In the genomic region with DNA sequence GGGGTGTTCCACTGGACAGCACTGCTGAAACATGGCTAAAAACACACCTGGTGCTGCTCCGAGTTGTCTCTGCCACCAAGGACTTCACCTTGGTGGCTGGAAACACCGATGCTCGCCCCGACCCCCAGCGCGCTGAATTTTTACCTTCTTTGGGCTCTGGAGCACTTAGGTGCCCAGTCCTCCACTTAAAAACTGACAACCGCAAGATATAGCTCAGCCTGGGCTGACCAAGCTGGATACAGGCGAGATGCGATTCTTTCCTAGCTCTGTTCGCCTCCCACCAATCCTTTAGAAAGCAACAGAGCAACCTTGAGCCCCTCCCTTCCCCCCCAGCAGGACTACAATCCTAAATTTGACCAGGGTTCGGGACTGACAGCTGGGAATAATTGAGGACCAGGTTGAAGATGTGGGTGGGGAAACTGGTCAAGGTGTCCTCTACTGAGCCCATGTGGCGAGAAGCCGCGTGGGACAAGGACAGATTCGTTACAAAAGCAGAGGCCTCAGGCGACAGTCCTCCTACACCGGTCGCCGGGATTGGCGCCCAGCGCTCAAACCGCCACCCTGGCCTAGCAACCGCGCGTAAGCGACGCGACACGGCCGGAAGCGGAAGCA, we compare ENCODE assay signal across 8 mouse cellular contexts. TPM values are rescaled to one million over a fixed set of nuclear protein-coding genes. Genes with fewer than 3 reads are reported as not detected.
DNase-seq lines count a peak whose midpoint lies in the region; ATAC-seq and TF ChIP-seq lines count a peak whose summit lies in the region.

No protein-coding gene starts in this region.

- peak overlapping the region; percentile 65 for H3K9ac ChIP-seq in kidney, postnatal 0 days (ENCODE audit: low read depth, low read length)
- H3K9ac ChIP-seq in CH12.LX (ENCODE audit: insufficient read depth, low read depth) = peak overlapping the region; percentile 94
- H3K9ac ChIP-seq in liver, postnatal 0 days (replicated peaks) = peak overlapping the region; percentile 68
- peak overlapping the region; percentile 67 for H3K9ac ChIP-seq in stomach, postnatal 0 days (ENCODE audit: low read length)

- dilution Hi-C loops in CH12.LX (cut with MboI; ENCODE audit: extremely low pct_ligation_motif_present, extremely low pct_unique_long_range_greater_than_20kb, low sequenced_read_pairs) = no loop called here

- no peaks in the 10 kb centered on the region for H3K4me1 ChIP-seq in kidney, postnatal 0 days (replicated peaks; ENCODE audit: insufficient read depth, low read length)
- no peaks in the 10 kb centered on the region for H3K4me1 ChIP-seq in CH12.LX (ENCODE audit: control insufficient read depth in 1 of 2, insufficient read depth in 2 of 2)
- no peaks in the 10 kb centered on the region for H3K4me1 ChIP-seq in bone marrow, adult 2 months (ENCODE audit: control insufficient read depth, insufficient read depth, low read length)
- no peaks in the 10 kb centered on the region for H3K4me1 ChIP-seq in hindbrain, embryonic 10.5 days (replicated peaks)
- H3K4me1 ChIP-seq in liver, postnatal 0 days (ENCODE audit: insufficient read depth) = no peaks in the 10 kb centered on the region
- no peaks in the 10 kb centered on the region for H3K4me1 ChIP-seq in stomach, postnatal 0 days (replicated peaks; ENCODE audit: control insufficient read depth, insufficient read depth)

- TF ChIP-seq POLR2A in CH12.LX (IDR thresholded peaks at IDR 0.05; ENCODE audit: low read depth, low read length) = no peak; the same call in 1 of the 2 replicates
- peak; percentile 72; the same call in 1 of the 2 replicates for TF ChIP-seq POLR2A in bone marrow, adult 2 months (IDR thresholded peaks at IDR 0.05; ENCODE audit: borderline replicate concordance, control insufficient read depth, low read depth, low read length)

- ATAC-seq in kidney, postnatal 0 days (replicated peaks; ENCODE audit: low FRiP score, low read depth) = no peak
- no peak for ATAC-seq in liver, postnatal 0 days
- ATAC-seq in stomach, postnatal 0 days (ENCODE audit: low FRiP score, low TSS enrichment) = no peak

- in situ Hi-C loops in CH12.LX (cut with MboI; ENCODE audit: low pct_ligation_motif_present, low pct_unique_long_range_greater_than_20kb, low sequenced_read_pairs) = no loop called here

- TF ChIP-seq CTCF in kidney, postnatal 0 days (IDR thresholded peaks at IDR 0.05; ENCODE audit: low read depth) = no peak
- TF ChIP-seq CTCF in CH12.LX (conservative IDR thresholded peaks at IDR 0.05 in 1 of 2, IDR thresholded peaks at IDR 0.05 in 1 of 2; ENCODE audit: low read depth in 2 of 2, low read length in 2 of 2) = no peak
- no peak for TF ChIP-seq CTCF in bone marrow, adult 2 months (IDR thresholded peaks at IDR 0.05; ENCODE audit: control insufficient read depth, insufficient read depth, low read length)
- no peak for TF ChIP-seq CTCF in liver, postnatal 0 days (IDR thresholded peaks at IDR 0.05; ENCODE audit: low read depth)
- TF ChIP-seq CTCF in stomach, postnatal 0 days (IDR thresholded peaks at IDR 0.05; ENCODE audit: low read depth) = no peak

- no peak for TF ChIP-seq EP300 in CH12.LX (IDR thresholded peaks at IDR 0.05; ENCODE audit: low read length)
- no peak for TF ChIP-seq EP300 in liver, postnatal 0 days (IDR thresholded peaks at IDR 0.05; ENCODE audit: low read depth)
- no peak for TF ChIP-seq EP300 in stomach, postnatal 0 days (optimal IDR thresholded peaks at IDR 0.05)

- no peaks in the 10 kb centered on the region for H3K36me3 ChIP-seq in kidney, postnatal 0 days (ENCODE audit: insufficient read depth, low read length)
- H3K36me3 ChIP-seq in CH12.LX (replicated peaks in 1 of 2; ENCODE audit: control insufficient read depth in 1 of 2, insufficient read depth in 1 of 2, low read length in 1 of 2) = peaks cover 13 to 25% of the 10 kb centered on the region in 2 experiments
- peaks cover 23% of the 10 kb centered on the region for H3K36me3 ChIP-seq in hindbrain, embryonic 10.5 days
- peaks cover 17% of the 10 kb centered on the region for H3K36me3 ChIP-seq in liver, postnatal 0 days (replicated peaks; ENCODE audit: insufficient read depth, low read length)
- H3K36me3 ChIP-seq in stomach, postnatal 0 days (ENCODE audit: control insufficient read depth, insufficient read depth, low read length) = no peaks in the 10 kb centered on the region

- 25% methylated on average over 30 of the region's 31 CpGs for WGBS in kidney, postnatal 0 days
- 16% methylated on average over 31 of the region's 31 CpGs for WGBS in bone marrow, adult 2 months
- WGBS in hindbrain, embryonic 10.5 days = 24% methylated on average over 31 of the region's 31 CpGs
- 15% methylated on average over 24 of the region's 31 CpGs for WGBS in liver, postnatal 0 days (ENCODE audit: insufficient replicate concordance)
- WGBS in stomach, postnatal 0 days = 21% methylated on average over 30 of the region's 31 CpGs

- H3K27ac ChIP-seq in kidney, postnatal 0 days = peak overlapping the region; percentile 94
- peak overlapping the region; percentile 96 for H3K27ac ChIP-seq in CH12.LX (ENCODE audit: insufficient read depth, low read depth)
- peak overlapping the region; percentile 100 for H3K27ac ChIP-seq in bone marrow, adult 2 months (ENCODE audit: control insufficient read depth, insufficient read depth, low read depth, low read length, poor library complexity)
- H3K27ac ChIP-seq in hindbrain, embryonic 10.5 days = peak overlapping the region; percentile 91
- H3K27ac ChIP-seq in liver, postnatal 0 days (ENCODE audit: low read depth) = peak overlapping the region; percentile 98
- H3K27ac ChIP-seq in stomach, postnatal 0 days (replicated peaks) = peak overlapping the region; percentile 94

- DNase-seq in kidney, postnatal 0 days (ENCODE audit: low spot score) = no peak
- DNase-seq in kidney, adult 11 months = no peak
- peak; percentile 77 for DNase-seq in CH12.LX (ENCODE audit: extremely low read depth)
- peak; percentile 7 for DNase-seq in hindbrain, embryonic 10.5 days (ENCODE audit: low spot score)
- DNase-seq in liver, postnatal 0 days = no peak
- DNase-seq in stomach, postnatal 0 days (ENCODE audit: low spot score) = no peak
- DNase-seq in T-cell, adult 2 months (ENCODE audit: low spot score) = no peak

- no peaks in the 10 kb centered on the region for H3K27me3 ChIP-seq in kidney, postnatal 0 days (ENCODE audit: insufficient read depth, low read length)
- no peaks in the 10 kb centered on the region for H3K27me3 ChIP-seq in CH12.LX (replicated peaks)
- peaks cover 28% of the 10 kb centered on the region for H3K27me3 ChIP-seq in hindbrain, embryonic 10.5 days (ENCODE audit: insufficient read depth, poor library complexity, severe bottlenecking)
- H3K27me3 ChIP-seq in liver, postnatal 0 days (ENCODE audit: insufficient read depth, low read length) = no peaks in the 10 kb centered on the region
- H3K27me3 ChIP-seq in stomach, postnatal 0 days (ENCODE audit: control insufficient read depth, insufficient read depth, low read length) = no peaks in the 10 kb centered on the region

- no peak for TF ChIP-seq RAD21 in CH12.LX (IDR thresholded peaks at IDR 0.05; ENCODE audit: low read depth, low read length)

- no peaks in the 10 kb centered on the region for H3K9me3 ChIP-seq in kidney, postnatal 0 days (replicated peaks; ENCODE audit: low read length)
- H3K9me3 ChIP-seq in CH12.LX (replicated peaks; ENCODE audit: low read length) = no peaks in the 10 kb centered on the region
- H3K9me3 ChIP-seq in hindbrain, embryonic 10.5 days = no peaks in the 10 kb centered on the region
- no peaks in the 10 kb centered on the region for H3K9me3 ChIP-seq in liver, postnatal 0 days (ENCODE audit: low read length)
- H3K9me3 ChIP-seq in stomach, postnatal 0 days (ENCODE audit: control insufficient read depth, low read length) = no peaks in the 10 kb centered on the region

- peak overlapping the region; percentile 47 for H3K4me3 ChIP-seq in kidney, postnatal 0 days (replicated peaks; ENCODE audit: low read depth, low read length)
- H3K4me3 ChIP-seq in CH12.LX (replicated peaks in 1 of 3; ENCODE audit: low read depth in 2 of 3, low read length in 2 of 3, poor library complexity in 1 of 3) = peak overlapping the region; percentile 67 to 98 (median 74)
- H3K4me3 ChIP-seq in bone marrow, adult 2 months (replicated peaks; ENCODE audit: control insufficient read depth, low read depth, low read length) = peak overlapping the region; percentile 97
- peak overlapping the region; percentile 59 for H3K4me3 ChIP-seq in hindbrain, embryonic 10.5 days
- peak overlapping the region; percentile 58 for H3K4me3 ChIP-seq in liver, postnatal 0 days (ENCODE audit: low read depth, low read length)
- peak overlapping the region; percentile 52 for H3K4me3 ChIP-seq in stomach, postnatal 0 days (ENCODE audit: low read depth, low read length)

- H3K79me2 ChIP-seq in CH12.LX (replicated peaks; ENCODE audit: control insufficient read depth, extremely low read depth, insufficient read depth, poor library complexity, severe bottlenecking) = 0 out of 2 replicates have a peak, but pooled peaks cover 3% of the 10 kb centered on the region

- H3K4me2 ChIP-seq in kidney, postnatal 0 days (ENCODE audit: low read length) = peak overlapping the region; percentile 75
- H3K4me2 ChIP-seq in CH12.LX (ENCODE audit: insufficient read depth, low read depth, poor library complexity, severe bottlenecking) = peak overlapping the region; percentile 81
- H3K4me2 ChIP-seq in liver, postnatal 0 days (ENCODE audit: low read depth, low read length) = peak overlapping the region; percentile 83
- peak overlapping the region; percentile 75 for H3K4me2 ChIP-seq in stomach, postnatal 0 days (replicated peaks; ENCODE audit: low read depth)

TF ChIP-seq in CH12.LX, 34 proteins besides CTCF, POLR2A, EP300 and RAD21 (continues in another document):
- TF ChIP-seq TCF12 (IDR thresholded peaks at IDR 0.05; ENCODE audit: low read depth, low read length) = no peak; the same call in 1 of the 2 replicates
- TF ChIP-seq MXI1 (IDR thresholded peaks at IDR 0.05; ENCODE audit: low read depth, low read length) = no peak
- TF ChIP-seq JUND (conservative IDR thresholded peaks at IDR 0.05; ENCODE audit: low read depth, low read length) = no peak
- peak; percentile 31; the same call in 1 of the 2 replicates for TF ChIP-seq KAT2A (IDR thresholded peaks at IDR 0.05; ENCODE audit: insufficient replicate concordance, low read length)
- TF ChIP-seq TBP (conservative IDR thresholded peaks at IDR 0.05; ENCODE audit: low read depth, low read length) = 0 out of 2 replicates have a peak, but pooled peaks have one; percentile 39
- TF ChIP-seq PAX5 (IDR thresholded peaks at IDR 0.05; ENCODE audit: low read length) = no peak

RNA-seq across cellular contexts. Expression of a gene that starts 0.7 kb away (rescaled TPM):
- 32.2 and 32.6 TPM in 2 replicates for polyA plus RNA-seq in kidney, postnatal 0 days (2015; fragmentation: Nextera tagmentation; extraction: Ambion mirVana)
- total RNA-seq in CH12.LX (2012; rRNA removed) = 27.6 and 32.4 TPM in 2 replicates
- 79.9 and 84.5 TPM in 2 replicates for total RNA-seq in CH12.LX (2014; rRNA removed)
- 41.9 and 42.7 TPM in 2 replicates for polyA plus RNA-seq in CH12.LX (2012; ENCODE audit: insufficient read length, low read depth)
- 26.9 and 29.2 TPM in 2 replicates for polyA plus RNA-seq in bone marrow, adult 2 months (2011; ENCODE audit: insufficient read depth, insufficient read length, low replicate concordance, missing spikeins)
- polyA plus RNA-seq in hindbrain, embryonic 10.5 days (2016; fragmentation: Nextera tagmentation; extraction: Ambion mirVana) = 23.9 and 26.5 TPM in 2 replicates
- 13.9 and 15.6 TPM in 2 replicates for polyA plus RNA-seq in liver, postnatal 0 days (2015; fragmentation: Nextera tagmentation; extraction: Ambion mirVana)
- 22.0 and 22.7 TPM in 2 replicates for polyA plus RNA-seq in stomach, postnatal 0 days (2015; fragmentation: Nextera tagmentation; extraction: Ambion mirVana)

Comparison
In these comparisons a context has a peak if more than half of its experiments do, and no peak if none do; other contexts are left out.
1. DNase-seq: peak in CH12.LX (single experiment) and hindbrain, embryonic 10.5 days (single experiment); none in kidney, postnatal 0 days (single experiment), kidney, adult 11 months (single experiment), liver, postnatal 0 days (single experiment), stomach, postnatal 0 days (single experiment) and T-cell, adult 2 months (single experiment).
2. H3K4me3 ChIP-seq: peak in every context shown above with its lines; median percentile 97 in bone marrow, adult 2 months; 74 in CH12.LX; 59 in hindbrain, embryonic 10.5 days; 58 in liver, postnatal 0 days; 52 in stomach, postnatal 0 days; 47 in kidney, postnatal 0 days.
3. Peak in every context shown above with its lines, with median percentiles within 50 percentile points of each other: H3K27ac ChIP-seq, H3K4me2 ChIP-seq and H3K9ac ChIP-seq.